Comparison of ENCODE assay signal across 17 mouse cellular contexts in genomic region chr7:136032026-136032425, GRCm38 (mm10).
A peak's percentile ranks its signal among the peaks of the same experiment; 100 is the strongest.
DNase-seq lines count a peak whose midpoint lies in the region; ATAC-seq and TF ChIP-seq lines count a peak whose summit lies in the region.
"Had no signal": no experiment of that assay in that cellular context is flagged by ENCODE, and none has a peak within 500 bp of the region (broad histone marks: within the 10 kb centered on the region; RNA-seq: fewer than 3 reads in every experiment).

No protein-coding gene starts in this region.

- no peak for DNase-seq in heart, postnatal 25 days (ENCODE audit: low spot score)
- peak; percentile 32 for DNase-seq in heart, postnatal 4 days
- no peak for DNase-seq in heart, postnatal 36 days
- no peak for DNase-seq in G1E (ENCODE audit: low spot score)
- no peak for DNase-seq in urinary bladder, postnatal 36 days (ENCODE audit: low spot score in 2 of 2)
- no peak for DNase-seq in thymus, postnatal 10 days (ENCODE audit: low spot score in 2 of 2)
- DNase-seq: adrenal gland, adult 2 months; adrenal gland, postnatal 25 days; cerebellum, adult 2 months; gastrocnemius, postnatal 36 days; heart, adult 11 months had no signal

- 61% methylated on average over 6 of the region's 6 CpGs for whole genome bisulfite sequencing in heart, embryonic 14.5 days

- H3K27me3 ChIP-seq in heart, embryonic 14.5 days (ENCODE audit: control insufficient read depth, insufficient read depth, low read length) = no peaks in the 10 kb centered on the region
- no peaks in the 10 kb centered on the region for H3K27me3 ChIP-seq in G1E (ENCODE audit: insufficient read depth, low read length)
- H3K27me3 ChIP-seq: forebrain, embryonic 15.5 days; heart, embryonic 12.5 days; hindbrain, embryonic 13.5 days had no signal

- no peak overlapping the region for H3K4me3 ChIP-seq in heart, embryonic 14.5 days (ENCODE audit: control insufficient read depth in 1 of 2, insufficient read depth in 1 of 2, low read depth in 1 of 2, low read length in 2 of 2)
- H3K4me3 ChIP-seq in G1E (ENCODE audit: low read depth, low read length) = 0 out of 2 replicates have a peak overlapping the region, but pooled peaks have one; percentile 7
- H3K4me3 ChIP-seq: embryonic facial prominence, embryonic 10.5 days; forebrain, embryonic 15.5 days; heart, embryonic 12.5 days; hindbrain, embryonic 13.5 days had no signal

- no peak overlapping the region for H3K9ac ChIP-seq in heart, embryonic 14.5 days (ENCODE audit: low read length)
- H3K9ac ChIP-seq: forebrain, embryonic 15.5 days; heart, embryonic 12.5 days; hindbrain, embryonic 13.5 days had no signal

- H3K4me1 ChIP-seq in heart, embryonic 14.5 days (ENCODE audit: control insufficient read depth in 2 of 2, insufficient read depth in 2 of 2, low read length in 2 of 2) = peaks cover 2 to 10% of the 10 kb centered on the region in 2 experiments
- H3K4me1 ChIP-seq in G1E (ENCODE audit: insufficient read depth, low read depth, low read length) = no peaks in the 10 kb centered on the region
- H3K4me1 ChIP-seq: heart, embryonic 12.5 days had no signal

- intact Hi-C loops in heart, postnatal 25 days (cut with DNase I) = no loop called here
- intact Hi-C loops in heart, postnatal 36 days (cut with DNase I) = no loop called here

- ATAC-seq in heart, embryonic 14.5 days (ENCODE audit: insufficient number of reproducible peaks, insufficient read depth, low FRiP score, low read depth) = peak; percentile 64
- ATAC-seq in G1E (ENCODE audit: extremely low read depth, insufficient number of reproducible peaks, low FRiP score, poor library complexity, severe bottlenecking) = no peak
- ATAC-seq: forebrain, embryonic 15.5 days; hindbrain, postnatal 0 days had no signal

- no peaks in the 10 kb centered on the region for H3K9me3 ChIP-seq in heart, embryonic 14.5 days (ENCODE audit: control insufficient read depth, low read length)
- H3K9me3 ChIP-seq in G1E (replicated peaks) = peaks cover 61% of the 10 kb centered on the region
- H3K9me3 ChIP-seq: embryonic facial prominence, embryonic 10.5 days; forebrain, embryonic 15.5 days; heart, embryonic 12.5 days; hindbrain, embryonic 13.5 days had no signal

- H3K4me2 ChIP-seq in heart, embryonic 14.5 days (ENCODE audit: low read length) = no peak overlapping the region
- H3K4me2 ChIP-seq: forebrain, embryonic 15.5 days; heart, embryonic 12.5 days; hindbrain, embryonic 13.5 days had no signal

- H3K27ac ChIP-seq in heart, embryonic 14.5 days (replicated peaks in 1 of 2; ENCODE audit: control insufficient read depth in 1 of 2, insufficient read depth in 1 of 2, low read depth in 2 of 2, low read length in 2 of 2) = no peak overlapping the region
- H3K27ac ChIP-seq: embryonic facial prominence, embryonic 10.5 days; forebrain, embryonic 15.5 days; hindbrain, embryonic 13.5 days; hindbrain, postnatal 0 days had no signal

- no peaks in the 10 kb centered on the region for H3K36me3 ChIP-seq in heart, embryonic 14.5 days (ENCODE audit: control insufficient read depth, insufficient read depth, low read length)
- no peaks in the 10 kb centered on the region for H3K36me3 ChIP-seq in G1E (replicated peaks)
- H3K36me3 ChIP-seq: embryonic facial prominence, embryonic 10.5 days; forebrain, embryonic 15.5 days; heart, embryonic 12.5 days; hindbrain, embryonic 13.5 days had no signal

- no peak for TF ChIP-seq CTCF in G1E (IDR thresholded peaks at IDR 0.05; ENCODE audit: low read depth, low read length)
